Mouse (Mus musculus): ENCODE data around the gene Arhgap15.

Arhgap15 gene

GRCm38 (mm10) chr2:44437496-44438057 is 689.0 kb downstream of the Arhgap15 start:
- DNase-seq (ENCODE audit: low read depth, low spot score), result no peak

- DNase-seq (ENCODE audit: low read depth, low spot score), result no peak
Observed at GRCm38 (mm10) chr2:44438070-44438469, 689.4 kb downstream of the Arhgap15 start.

DNA sequence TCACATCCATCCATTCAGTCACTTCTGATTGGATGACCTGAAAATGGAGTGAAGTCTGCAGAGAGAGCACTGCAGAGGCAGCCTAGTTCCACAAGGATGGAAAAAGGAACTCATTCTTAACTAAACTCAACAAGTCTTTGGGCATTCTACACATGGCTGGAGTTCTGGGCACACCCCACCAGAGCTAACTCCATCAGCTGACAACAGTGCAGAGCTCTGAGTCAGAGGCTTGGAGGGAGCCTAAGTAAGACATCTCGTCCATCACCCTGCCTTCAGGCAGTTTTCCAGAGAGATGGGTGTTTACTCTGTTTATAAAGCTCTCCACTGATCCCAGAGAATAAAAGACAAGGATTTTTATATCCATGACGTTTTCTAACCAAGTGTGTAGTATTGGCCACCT is 696.3 kb downstream of the Arhgap15 start:
- no peak for DNase-seq (ENCODE audit: low read depth, low spot score)
